Mouse (Mus musculus): ENCODE measurements around the gene Fiz1.

DNA sequence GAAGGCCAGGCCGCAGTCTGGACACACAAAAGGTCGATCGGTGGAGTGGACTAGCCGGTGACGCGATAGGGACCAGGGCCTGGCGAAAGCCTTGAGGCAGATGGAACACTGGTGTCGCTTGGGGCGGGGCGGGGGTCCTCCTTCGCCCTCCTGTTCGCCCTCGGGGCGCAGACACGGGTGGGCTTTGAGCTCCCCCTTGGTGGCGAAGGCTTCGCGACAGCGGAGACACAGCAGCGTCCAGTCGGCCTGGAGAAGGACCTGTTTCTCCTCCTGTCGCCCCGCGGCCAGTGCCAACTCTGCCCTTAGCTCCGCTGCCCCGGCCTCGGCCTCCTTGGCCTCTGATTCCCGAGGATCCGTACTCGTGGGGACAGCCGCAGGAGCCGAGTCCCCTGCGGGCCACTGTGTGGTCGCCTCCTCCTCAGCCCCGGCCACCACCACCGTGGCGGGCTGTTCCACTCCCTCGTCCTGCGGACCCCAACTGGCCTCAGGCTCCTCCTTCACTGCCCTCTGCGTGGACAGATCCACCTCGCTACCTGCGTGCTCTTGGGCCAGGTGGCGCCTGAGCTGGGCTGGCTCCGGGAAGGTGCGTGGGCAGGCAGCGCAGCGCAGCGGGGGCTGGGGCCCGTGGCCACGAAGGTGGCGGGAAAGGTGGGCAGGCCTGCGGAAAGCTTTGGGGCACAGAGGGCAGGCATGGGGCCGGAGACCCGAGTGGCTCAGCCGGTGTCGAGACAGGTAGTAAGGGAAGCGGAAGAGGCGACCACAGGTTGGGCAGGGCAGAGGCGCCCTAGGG, 20.3 kb downstream of the Fiz1 start:
- no peak for TF ChIP-seq CTCF (IDR thresholded peaks at IDR 0.05)
- no peak for TF ChIP-seq POLR2A (IDR thresholded peaks at IDR 0.05; ENCODE audit: insufficient read depth, low read depth, low read length)
- TF ChIP-seq EP300 (IDR thresholded peaks at IDR 0.05; ENCODE audit: insufficient read depth, low read depth, low read length) = no peak

All from heart, adult 2 months (tissue).